Mouse (Mus musculus) kidney, postnatal 0 days (tissue): Measurements from ENCODE around the gene Cdkal1. TPM values are rescaled to one million over a fixed set of nuclear protein-coding genes. Genes with fewer than 3 reads are reported as not detected.

ENCODE experiments used
- ATAC-seq: fragments of 200-750 bp; cut with Nextera tagmentation; replicated peaks from 2 replicates; pipeline ENCODE4 v1.8.0; 2017; ENCODE audit warnings: low read depth, moderate number of reproducible peaks, moderate TSS enrichment, moderate library complexity; ENCODE audit not compliant: low FRiP score
- DNase-seq: peaks from one replicate; pipeline ENCODE4 v3.0.0-alpha.2; 2016; ENCODE audit warnings: low spot score
- H3K27ac ChIP-seq: fragments of 300-500 bp; sonication (generic); 2 replicates; pipeline ENCODE4 v1.5.1; 2014; ENCODE audit warnings: mild to moderate bottlenecking
- H3K27me3 ChIP-seq: fragments of 300-500 bp; sonication (generic); 2 replicates; pipeline ENCODE4 v1.6.1; 2014; ENCODE audit warnings: low read length, mixed read lengths; ENCODE audit not compliant: insufficient read depth
- H3K36me3 ChIP-seq: fragments of 300-500 bp; sonication (generic); 2 replicates; pipeline ENCODE4 v1.6.1; 2014; ENCODE audit warnings: low read length, mixed read lengths; ENCODE audit not compliant: insufficient read depth
- H3K4me1 ChIP-seq: fragments of 300-500 bp; sonication (generic); replicated peaks from 2 replicates; pipeline ENCODE4 v1.6.1; 2014; ENCODE audit warnings: antibody characterized with exemption, low read length, mixed read lengths; ENCODE audit not compliant: insufficient read depth
- H3K4me2 ChIP-seq: fragments of 300-500 bp; sonication (generic); 2 replicates; pipeline ENCODE4 v1.6.1; 2014; ENCODE audit warnings: mild to moderate bottlenecking, low read length, moderate library complexity, mixed read lengths
- H3K4me3 ChIP-seq: fragments of 300-500 bp; sonication (generic); replicated peaks from 2 replicates; pipeline ENCODE4 v1.5.1; 2014; ENCODE audit warnings: low read depth, low read length
- H3K9ac ChIP-seq: fragments of 300-500 bp; sonication (generic); 2 replicates; pipeline ENCODE4 v1.6.1; 2014; ENCODE audit warnings: low read depth, low read length
- H3K9me3 ChIP-seq: fragments of 300-500 bp; sonication (generic); replicated peaks from 2 replicates; pipeline ENCODE4 v1.6.1; 2016; ENCODE audit warnings: low read length, inconsistent platforms, mixed read lengths
- CTCF ChIP-seq: IDR thresholded peaks from 2 replicates; pipeline ENCODE4 v1.5.1; 2016; ENCODE audit warnings: antibody characterized with exemption, low read depth, mild to moderate bottlenecking, moderate library complexity
- WGBS: fragments of 180-500 bp; shearing (Covaris S2); extraction: QIAGEN DNeasy Blood & Tissue Kit; methylation state at CpG from one replicate; pipeline ENCODE4 v1.1.7; 2014; 5-methylcytosine and 5-hydroxymethylcytosine counted together
- polyA plus RNA-seq: library from polyadenylated mRNA; unstranded; fragments of >200 nt; fragmentation: Nextera tagmentation; extraction: Ambion mirVana; gene quantifications from 2 replicates; pipeline ENCODE4 v1.2.1, GENCODE M21; 2015

Cdkal1 gene
- polyA plus RNA-seq, 1 experiment from 2014 or later = 30.1 TPM

- TF ChIP-seq CTCF = no peak
- Histone ChIP-seq H3K36me3 (no peaks in the 10 kb centered on the region), H3K9ac (no peak overlapping the region), H3K9me3 (no peaks in the 10 kb centered on the region), H3K4me1 (0 out of 2 replicates have a peak, but pooled peaks cover 2% of the 10 kb centered on the region), H3K27me3 (no peaks in the 10 kb centered on the region), H3K27ac (no peak overlapping the region), H3K4me2 (no peak overlapping the region), H3K4me3 (no peak overlapping the region)
- 62% methylated on average over 4 of the region's 4 CpGs for WGBS
- ATAC-seq (no peak), DNase-seq (no peak)
Measured at GRCm38 (mm10) chr13:29371466-29371771, 484.1 kb downstream of the Cdkal1 start.

GRCm38 (mm10) chr13:29370731-29371465 is 484.6 kb downstream of the Cdkal1 start:
- WGBS = 27% methylated on average over 5 of the region's 5 CpGs
- no peaks in the 10 kb centered on the region for H3K9me3 ChIP-seq
- ATAC-seq (no peak), DNase-seq (no peak)
- H3K4me1 ChIP-seq = 0 out of 2 replicates have a peak, but pooled peaks cover 2% of the 10 kb centered on the region
- no peak overlapping the region for H3K27ac ChIP-seq
- no peak overlapping the region for H3K4me3 ChIP-seq
- no peaks in the 10 kb centered on the region for H3K36me3 ChIP-seq
- no peaks in the 10 kb centered on the region for H3K27me3 ChIP-seq
- H3K4me2 ChIP-seq = no peak overlapping the region
- no peak for TF ChIP-seq CTCF
- no peak overlapping the region for H3K9ac ChIP-seq

- no peak for DNase-seq
- no peaks in the 10 kb centered on the region for H3K9me3 ChIP-seq
- no peak overlapping the region for H3K27ac ChIP-seq
- ATAC-seq = no peak
- H3K36me3 ChIP-seq = no peaks in the 10 kb centered on the region
- no peak overlapping the region for H3K4me2 ChIP-seq
- H3K4me1 ChIP-seq = 0 out of 2 replicates have a peak, but pooled peaks cover 2% of the 10 kb centered on the region
- H3K4me3 ChIP-seq = no peak overlapping the region
- WGBS = 36% methylated on average over 6 of the region's 6 CpGs
- H3K27me3 ChIP-seq = no peaks in the 10 kb centered on the region
- no peak for TF ChIP-seq CTCF
- H3K9ac ChIP-seq = no peak overlapping the region
Measured at GRCm38 (mm10) chr13:29368806-29369205, 486.7 kb downstream of the Cdkal1 start.

GRCm38 (mm10) chr13:29364901-29365625 is 490.4 kb downstream of the Cdkal1 start:
- H3K36me3 ChIP-seq = no peaks in the 10 kb centered on the region
- ATAC-seq = no peak
- no peak for DNase-seq
- 0 out of 2 replicates have a peak, but pooled peaks cover 2% of the 10 kb centered on the region for H3K4me1 ChIP-seq
- no peak overlapping the region for H3K4me2 ChIP-seq
- WGBS = 71% methylated on average over 13 of the region's 13 CpGs
- no peak overlapping the region for H3K27ac ChIP-seq
- no peak for TF ChIP-seq CTCF
- no peak overlapping the region for H3K4me3 ChIP-seq
- no peak overlapping the region for H3K9ac ChIP-seq
- H3K9me3 ChIP-seq = no peaks in the 10 kb centered on the region
- H3K27me3 ChIP-seq = no peaks in the 10 kb centered on the region

- Histone ChIP-seq H3K36me3 (no peaks in the 10 kb centered on the region), H3K27me3 (no peaks in the 10 kb centered on the region), H3K4me1 (0 out of 2 replicates have a peak, but pooled peaks cover 2% of the 10 kb centered on the region), H3K27ac (no peak overlapping the region), H3K4me2 (no peak overlapping the region), H3K4me3 (no peak overlapping the region), H3K9ac (no peak overlapping the region), H3K9me3 (no peaks in the 10 kb centered on the region)
- WGBS = 51% methylated on average over 6 of the region's 6 CpGs
- DNase-seq (no peak), ATAC-seq (no peak)
- no peak for TF ChIP-seq CTCF
Measured at GRCm38 (mm10) chr13:29364009-29364408, 491.5 kb downstream of the Cdkal1 start.

- no peak for ATAC-seq
- H3K36me3 ChIP-seq = no peaks in the 10 kb centered on the region
- no peak for DNase-seq
- H3K27ac ChIP-seq = no peak overlapping the region
- no peaks in the 10 kb centered on the region for H3K9me3 ChIP-seq
- no peak for TF ChIP-seq CTCF
- H3K9ac ChIP-seq = no peak overlapping the region
- H3K4me1 ChIP-seq = no peaks in the 10 kb centered on the region
- WGBS = 70% methylated on average over 4 of the region's 4 CpGs
- no peaks in the 10 kb centered on the region for H3K27me3 ChIP-seq
- H3K4me3 ChIP-seq = no peak overlapping the region
- no peak overlapping the region for H3K4me2 ChIP-seq
Measured at GRCm38 (mm10) chr13:29361842-29362241, 493.6 kb downstream of the Cdkal1 start.
